Mouse (Mus musculus): ENCODE measurements around the gene Gm26897.

DNA sequence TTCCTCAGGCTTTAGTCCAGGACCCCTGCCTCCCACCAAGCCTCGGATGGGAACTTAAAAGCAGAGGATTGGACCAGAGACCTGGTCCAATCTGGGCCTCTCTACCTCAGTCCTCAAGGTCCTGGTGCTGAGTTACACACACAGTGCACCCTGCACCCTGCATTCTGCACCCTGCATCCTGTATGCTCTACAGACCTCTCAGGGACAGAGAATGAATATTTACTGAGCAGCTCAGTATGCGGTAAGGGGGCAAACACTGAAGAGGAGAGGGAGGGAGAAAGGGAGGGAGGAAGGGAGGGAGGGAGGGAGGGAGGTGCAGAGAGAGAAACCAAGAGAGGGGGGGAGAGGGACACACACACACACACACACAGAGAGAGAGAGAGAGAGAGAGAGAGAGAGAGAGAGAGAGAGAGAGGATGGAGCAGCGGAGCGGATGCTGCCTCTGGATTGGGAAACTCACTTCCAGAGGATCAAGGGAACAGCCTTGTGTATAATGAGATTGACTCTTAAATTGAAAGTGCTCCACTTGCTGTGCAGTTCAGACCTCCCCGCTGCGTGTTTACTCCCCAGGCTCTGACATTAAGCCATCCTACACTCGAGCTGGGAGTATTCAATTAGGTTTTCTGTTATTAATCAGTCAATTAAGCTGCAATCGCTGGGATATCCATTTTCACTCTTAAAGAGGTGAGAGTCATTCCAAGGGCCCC, 24.4 kb upstream of the Gm26897 start:
- no peak for TF ChIP-seq CTCF (IDR thresholded peaks at IDR 0.05; ENCODE audit: low read depth, low read length)
- TF ChIP-seq EP300 (IDR thresholded peaks at IDR 0.05; ENCODE audit: insufficient read depth, low read depth, low read length), result no peak
